Mouse (Mus musculus) olfactory bulb, adult 2 months (tissue): ENCODE data around the gene Slc7a5. TPM values are rescaled to one million over a fixed set of nuclear protein-coding genes. Genes with fewer than 3 reads are reported as not detected.

Experiments
- H3K27ac ChIP-seq: fragments of 200-500 bp; 2 replicates; pipeline ENCODE4 v1.5.1; 2012; ENCODE audit warnings: low read depth, low read length; ENCODE audit not compliant: insufficient read depth
- H3K4me1 ChIP-seq: fragments of 200-500 bp; 2 replicates; pipeline ENCODE4 v1.6.1; 2012; ENCODE audit warnings: low read length; ENCODE audit not compliant: control insufficient read depth, insufficient read depth
- H3K4me3 ChIP-seq: fragments of 200-500 bp; 2 replicates; pipeline ENCODE4 v1.5.1; 2012; ENCODE audit warnings: mild to moderate bottlenecking, low read depth, low read length, moderate library complexity; ENCODE audit not compliant: insufficient read depth
- CTCF ChIP-seq: fragments of 200-500 bp; IDR thresholded peaks from 2 replicates; pipeline ENCODE4 v1.5.1; 2012; ENCODE audit warnings: low read depth, mild to moderate bottlenecking, low read length, moderate library complexity; ENCODE audit not compliant: insufficient read depth
- POLR2A ChIP-seq: fragments of 200-500 bp; IDR thresholded peaks from 2 replicates; pipeline ENCODE4 v1.6.1; 2012; ENCODE audit warnings: mild to moderate bottlenecking, low read depth, low read length, moderate library complexity; ENCODE audit not compliant: insufficient read depth
- WGBS: fragments of 180-500 bp; shearing (Covaris S2); methylation state at CpG from one replicate; pipeline ENCODE4 v1.1.7; 2018; 5-methylcytosine and 5-hydroxymethylcytosine counted together
- polyA plus RNA-seq: library from polyadenylated mRNA; stranded (reverse); fragments of >200 nt; gene quantifications from 2 replicates; pipeline ENCODE4 v1.2.4, GENCODE M21; 2012; ENCODE audit warnings: low replicate concordance; ENCODE audit not compliant: missing spikeins, insufficient read depth, insufficient read length

Gene Slc7a5
- polyA plus RNA-seq, 1 experiment: not detected

- TF ChIP-seq POLR2A: no peak
- no peak for TF ChIP-seq CTCF
- H3K4me1 ChIP-seq: peaks cover 34% of the 10 kb centered on the region
- H3K27ac ChIP-seq: no peak overlapping the region
- H3K4me3 ChIP-seq: peak overlapping the region; percentile 52; the same call in 1 of the 2 replicates
- 33% methylated on average over 1 of the region's 1 CpGs for WGBS
Measured at GRCm38 (mm10) chr8:121905420-121905819, 2.1 kb downstream of the Slc7a5 start.

- Histone ChIP-seq H3K27ac (no peak overlapping the region), H3K4me3 (peak overlapping the region; percentile 7; the same call in 1 of the 2 replicates), H3K4me1 (peaks cover 38% of the 10 kb centered on the region)
- WGBS: 85% methylated on average over 9 of the region's 9 CpGs
- no peak for TF ChIP-seq POLR2A
- no peak for TF ChIP-seq CTCF
Measured at GRCm38 (mm10) chr8:121904999-121905398, 2.5 kb downstream of the Slc7a5 start.

GRCm38 (mm10) chr8:121903977-121904376, 3.5 kb downstream of the Slc7a5 start:
- no peak overlapping the region for H3K27ac ChIP-seq
- no peak overlapping the region for H3K4me3 ChIP-seq
- 86% methylated on average over 6 of the region's 6 CpGs for WGBS
- no peak for TF ChIP-seq CTCF
- TF ChIP-seq POLR2A: no peak
- peaks cover 45% of the 10 kb centered on the region for H3K4me1 ChIP-seq

- H3K27ac ChIP-seq: peak overlapping the region; percentile 71
- TF ChIP-seq POLR2A: no peak
- no peak for TF ChIP-seq CTCF
- H3K4me3 ChIP-seq: no peak overlapping the region; the same call in 1 of the 2 replicates
- WGBS: 45% methylated on average over 8 of the region's 8 CpGs
- H3K4me1 ChIP-seq: peaks cover 63% of the 10 kb centered on the region
Measured at GRCm38 (mm10) chr8:121901498-121902236, 5.8 kb downstream of the Slc7a5 start.

GRCm38 (mm10) chr8:121899180-121900044, 8.1 kb downstream of the Slc7a5 start:
- peaks cover 70% of the 10 kb centered on the region for H3K4me1 ChIP-seq
- peak overlapping the region; percentile 65 for H3K27ac ChIP-seq
- TF ChIP-seq CTCF (no peak), POLR2A (no peak)
- H3K4me3 ChIP-seq: no peak overlapping the region
- WGBS: 69% methylated on average over 18 of the region's 18 CpGs

- H3K4me3 ChIP-seq: no peak overlapping the region
- TF ChIP-seq POLR2A (no peak), CTCF (no peak)
- 4% methylated on average over 4 of the region's 4 CpGs for WGBS
- H3K4me1 ChIP-seq: peaks cover 68% of the 10 kb centered on the region
- H3K27ac ChIP-seq: peak overlapping the region; percentile 65
Measured at GRCm38 (mm10) chr8:121898401-121898931, 9.0 kb downstream of the Slc7a5 start.

- H3K4me3 ChIP-seq: no peak overlapping the region; the same call in 1 of the 2 replicates
- 9% methylated on average over 7 of the region's 7 CpGs for WGBS
- H3K4me1 ChIP-seq: peaks cover 64% of the 10 kb centered on the region
- H3K27ac ChIP-seq: peak overlapping the region; percentile 96
- TF ChIP-seq CTCF: no peak
- TF ChIP-seq POLR2A: no peak
Measured at GRCm38 (mm10) chr8:121897871-121898381, 9.6 kb downstream of the Slc7a5 start.

GRCm38 (mm10) chr8:121897205-121897604, 10.3 kb downstream of the Slc7a5 start:
- H3K27ac ChIP-seq: peak overlapping the region; percentile 96
- TF ChIP-seq CTCF: no peak
- TF ChIP-seq POLR2A: no peak
- no peak overlapping the region for H3K4me3 ChIP-seq
- peaks cover 61% of the 10 kb centered on the region for H3K4me1 ChIP-seq
- WGBS: 90% methylated on average over 9 of the region's 9 CpGs
